Mouse (Mus musculus) Patski (cell line): ENCODE data around the gene Pdpk1. TPM values are rescaled to one million over a fixed set of nuclear protein-coding genes. Genes with fewer than 3 reads are reported as not detected.

ENCODE experiments used
- ATAC-seq: fragments of 100-300 bp; one replicate; pipeline ENCODE4 v1.8.0; 2021
- CTCF ChIA-PET: fragments of 350-600 bp; sonication (Branson Sonifier 250); formaldehyde crosslinking; loops from one replicate; lab custom pipeline; 2022; ENCODE audit warnings: inconsistent platforms; lab: Charles Lee
- POLR2A ChIA-PET: fragments of 350-600 bp; sonication (Branson Sonifier 250); formaldehyde crosslinking; loops from one replicate; lab custom pipeline; 2022; ENCODE audit warnings: antibody characterized with exemption, inconsistent platforms; lab: Charles Lee
- DNase-seq: peaks from one replicate; pipeline ENCODE4 v3.0.0-alpha.2; 2011; ENCODE audit warnings: low read depth, low spot score
- H3K27me3 ChIP-seq: fragments of 371-371 bp; one replicate; pipeline ENCODE4 v1.5.1; 2021
- CTCF ChIP-seq: fragments of 100-300 bp; IDR thresholded peaks from one replicate; pipeline ENCODE4 v1.5.1; 2021
- in situ Hi-C: fragments of 300-500 bp; cut with MboI; formaldehyde crosslinking; loops from 3 replicates; pipeline ENCODE4 v1.11.1; 2018; ENCODE audit warnings: low pct_unique_long_range_greater_than_20kb, mixed read lengths
- polyA plus RNA-seq: library from polyadenylated mRNA; unstranded; gene quantifications from one replicate; pipeline ENCODE4 v1.2.3, GENCODE M21; 2021

Gene Pdpk1
- polyA plus RNA-seq, result 31.3 TPM

DNA sequence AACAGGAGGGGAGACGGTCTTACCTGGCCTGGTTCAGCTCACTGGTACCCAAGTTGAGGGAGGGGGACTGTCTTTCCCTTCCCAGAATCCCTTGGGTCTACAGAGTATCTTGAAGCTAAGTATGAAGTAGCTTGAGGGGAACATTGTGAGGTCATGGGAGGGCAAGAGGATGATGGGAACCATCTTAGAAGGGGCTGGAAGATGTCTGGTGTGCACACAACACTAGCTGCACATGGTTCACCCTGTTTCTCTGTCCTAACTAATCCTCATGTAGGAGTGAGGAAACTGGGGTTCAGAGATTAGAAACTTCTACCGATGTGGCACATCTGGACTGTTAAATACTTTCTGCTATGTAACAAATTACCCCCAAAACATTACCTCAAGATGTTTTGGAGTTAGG is at the start of gene Pdpk1:
TSS of gene Pdpk1 (minus strand) at position 101 of the 400 bp plus-strand sequence.
- H3K27me3 ChIP-seq, result no peaks in the 10 kb centered on the region
- POLR2A ChIA-PET, result interaction anchor here (0.6 to 1.3 kb wide), 2 partner anchors 9 to 196 kb away, joined by 4 to 5 read pairs; no protein-coding TSS in a partner anchor
- no peak for TF ChIP-seq CTCF
- DNase-seq (no peak), ATAC-seq (no peak)
- CTCF ChIA-PET, result interaction anchor here (0.8 to 3.3 kb wide), 3 partner anchors 11 to 36 kb away, joined by 3 to 11 read pairs (median 3); partner anchors contain the start of gene Amdhd2
- in situ Hi-C loops, result no loop called here

DNA sequence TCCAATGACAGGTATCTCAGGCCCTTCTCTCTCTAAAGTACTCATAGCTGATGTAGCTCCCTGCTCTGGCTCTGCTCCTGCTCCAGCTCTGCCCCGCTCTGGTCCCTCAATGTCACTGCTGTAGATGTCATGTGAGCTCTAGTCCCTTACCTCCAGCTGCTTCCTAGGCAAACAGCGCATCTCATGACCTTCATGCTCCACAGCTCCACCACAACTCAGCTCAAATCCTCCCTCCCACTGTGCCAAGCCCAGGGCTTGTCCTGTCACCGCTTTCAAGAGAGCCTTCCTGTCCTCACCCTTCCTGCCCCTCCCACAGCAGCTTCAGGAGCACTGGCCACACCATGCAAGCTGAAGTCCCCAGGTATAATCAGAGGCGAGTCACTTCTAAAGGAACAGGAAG is 49.0 kb upstream of the Pdpk1 start:
- TF ChIP-seq CTCF, result no peak
- no peak for ATAC-seq
- ChIA-PET CTCF (interaction anchor here (1.3 to 1.6 kb wide), 2 partner anchors 17 to 24 kb away, joined by 3 read pairs; no protein-coding TSS in a partner anchor), POLR2A (no interaction called here)
- in situ Hi-C loops, result no loop called here
- no peak for DNase-seq
- H3K27me3 ChIP-seq, result no peaks in the 10 kb centered on the region

- CTCF ChIA-PET, result interaction anchor here (1.3 to 1.6 kb wide), 2 partner anchors 16 to 24 kb away, joined by 3 read pairs; no protein-coding TSS in a partner anchor
- POLR2A ChIA-PET, result no interaction called here
Measured at GRCm38 (mm10) chr17:24199252-24199651, 48.5 kb upstream of the Pdpk1 start.

DNA sequence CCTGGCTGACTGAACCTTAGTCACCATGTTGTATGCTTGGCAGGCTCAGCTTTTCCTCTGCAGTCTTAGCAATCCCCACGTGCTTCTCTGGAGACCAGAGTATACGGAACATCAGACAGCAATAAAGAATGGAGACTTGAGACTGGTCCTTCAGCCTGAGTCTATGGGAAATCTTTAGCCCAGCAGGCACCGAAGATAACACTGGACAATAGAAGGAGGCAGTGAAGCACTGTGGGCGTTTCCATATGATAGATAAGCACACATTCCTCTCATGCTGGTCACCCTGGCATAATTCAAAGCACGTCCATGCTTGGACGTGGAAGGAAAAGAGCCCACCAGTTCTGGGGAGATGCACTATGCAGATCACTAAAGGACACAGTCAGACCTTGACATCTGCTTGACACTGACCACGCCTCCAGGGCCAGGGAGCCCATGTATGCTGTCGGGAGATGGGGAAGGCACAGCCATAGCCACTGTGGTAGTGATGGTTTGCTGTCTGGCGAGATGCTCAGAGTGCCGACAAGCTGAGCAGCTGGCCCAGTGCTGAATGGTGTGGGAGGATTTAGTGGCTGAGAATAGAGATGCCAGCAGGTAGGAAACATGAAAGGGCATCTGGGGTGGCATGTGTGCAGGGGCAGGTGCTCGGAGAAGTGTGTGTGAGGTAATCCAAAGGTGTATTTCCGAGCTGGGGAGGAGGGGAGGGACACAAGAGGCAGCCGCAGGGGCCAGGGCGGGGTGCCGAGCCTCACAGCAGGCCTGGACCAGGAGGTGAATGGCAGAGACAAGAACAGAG is 46.5 kb upstream of the Pdpk1 start:
- H3K27me3 ChIP-seq, result no peaks in the 10 kb centered on the region
- in situ Hi-C loops, result no loop called here
- ChIA-PET CTCF (no interaction called here), POLR2A (no interaction called here)
- no peak for TF ChIP-seq CTCF
- no peak for DNase-seq
- no peak for ATAC-seq

More at GRCm38 (mm10) chr17:24199252-24199651, 48.5 kb upstream of the Pdpk1 start:
- DNase-seq (no peak), ATAC-seq (no peak)
- no peaks in the 10 kb centered on the region for H3K27me3 ChIP-seq
- no peak for TF ChIP-seq CTCF
- in situ Hi-C loops, result no loop called here

DNA sequence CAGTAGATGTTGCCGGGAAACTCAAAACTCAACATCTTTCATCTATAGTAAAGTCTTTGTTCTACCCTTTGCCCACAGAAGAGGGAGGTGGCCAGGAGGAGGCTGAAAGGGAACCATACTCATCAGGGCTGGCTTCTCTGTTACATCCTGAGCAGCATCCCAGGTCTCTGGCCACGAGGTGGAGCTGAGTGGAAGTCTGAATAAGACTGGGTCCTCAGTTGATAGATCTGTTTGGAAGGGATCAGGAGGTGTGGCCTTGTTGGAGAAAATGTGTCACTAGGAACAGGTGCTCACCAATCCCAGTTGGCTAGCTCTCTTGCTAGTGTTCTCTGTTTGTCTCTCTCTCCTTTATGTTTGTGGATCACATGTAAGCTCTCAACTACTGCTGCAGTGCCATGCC is 44.6 kb upstream of the Pdpk1 start:
- CTCF ChIA-PET, result interaction anchor here (1.4 kb wide), 1 partner anchor 12 kb away, joined by 3 read pairs; no protein-coding TSS in a partner anchor
- in situ Hi-C loops, result no loop called here
- DNase-seq (no peak), ATAC-seq (no peak)
- no peak for TF ChIP-seq CTCF
- H3K27me3 ChIP-seq, result no peaks in the 10 kb centered on the region
- POLR2A ChIA-PET, result no interaction called here

DNA sequence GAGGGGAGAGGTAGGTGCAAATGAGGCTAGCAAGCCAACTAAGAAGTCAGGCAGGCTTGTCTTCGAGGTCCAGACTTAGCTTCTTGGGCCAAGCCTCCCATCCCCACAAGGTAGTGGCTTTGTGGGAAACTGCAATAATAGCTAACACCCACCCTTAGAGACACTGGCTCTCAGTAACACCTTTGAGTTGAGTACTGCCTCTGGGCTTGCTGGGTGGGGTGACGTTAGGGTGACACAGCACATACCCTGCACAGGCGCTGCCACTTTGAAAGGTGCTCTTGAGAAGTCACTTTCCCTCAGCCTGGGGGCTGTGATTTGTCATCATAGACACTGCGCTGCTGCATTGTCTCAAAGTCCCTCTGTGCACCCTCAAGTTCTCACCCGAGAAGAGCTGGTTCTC is 43.0 kb upstream of the Pdpk1 start:
- ATAC-seq (no peak), DNase-seq (no peak)
- TF ChIP-seq CTCF, result no peak
- H3K27me3 ChIP-seq, result no peaks in the 10 kb centered on the region
- ChIA-PET CTCF (interaction anchor here (0.8 kb wide), 1 partner anchor 51 kb away, joined by 3 read pairs; no protein-coding TSS in a partner anchor), POLR2A (no interaction called here)
- in situ Hi-C loops, result no loop called here

- in situ Hi-C loops, result no loop called here
- ChIA-PET POLR2A (no interaction called here), CTCF (interaction anchor here (0.8 kb wide), 1 partner anchor 52 kb away, joined by 3 read pairs; no protein-coding TSS in a partner anchor)
- no peaks in the 10 kb centered on the region for H3K27me3 ChIP-seq
- DNase-seq, result no peak
- TF ChIP-seq CTCF, result no peak
- ATAC-seq, result no peak
Measured at GRCm38 (mm10) chr17:24193268-24193667, 42.5 kb upstream of the Pdpk1 start.

GRCm38 (mm10) chr17:24192848-24193247 is 42.1 kb upstream of the Pdpk1 start:
- ATAC-seq (no peak), DNase-seq (no peak)
- ChIA-PET POLR2A (no interaction called here), CTCF (interaction anchor here (0.8 kb wide), 1 partner anchor 52 kb away, joined by 3 read pairs; no protein-coding TSS in a partner anchor)
- no peak for TF ChIP-seq CTCF
- in situ Hi-C loops, result no loop called here
- H3K27me3 ChIP-seq, result no peaks in the 10 kb centered on the region

GRCm38 (mm10) chr17:24191481-24191880 is 40.8 kb upstream of the Pdpk1 start:
- in situ Hi-C loops, result no loop called here

GRCm38 (mm10) chr17:24190934-24191333 is 40.2 kb upstream of the Pdpk1 start:
- in situ Hi-C loops, result no loop called here
- POLR2A ChIA-PET, result no interaction called here
- ATAC-seq, result no peak

More at GRCm38 (mm10) chr17:24191481-24191880, 40.8 kb upstream of the Pdpk1 start:
- no peak for DNase-seq
- no peak for TF ChIP-seq CTCF
- ChIA-PET CTCF (interaction anchor here (1.3 kb wide), 1 partner anchor 16 kb away, joined by 3 read pairs; no protein-coding TSS in a partner anchor), POLR2A (no interaction called here)
- ATAC-seq, result no peak
- H3K27me3 ChIP-seq, result no peaks in the 10 kb centered on the region

More at GRCm38 (mm10) chr17:24190934-24191333, 40.2 kb upstream of the Pdpk1 start:
- no peaks in the 10 kb centered on the region for H3K27me3 ChIP-seq
- DNase-seq, result no peak
- TF ChIP-seq CTCF, result no peak
- CTCF ChIA-PET, result interaction anchor here (1.4 to 1.5 kb wide), 2 partner anchors 12 to 14 kb away, joined by 3 to 4 read pairs; no protein-coding TSS in a partner anchor
